Mouse (Mus musculus) left cerebral cortex, postnatal 25 days (tissue): Measurements from ENCODE around the gene Dazl. TPM values are rescaled to one million over a fixed set of nuclear protein-coding genes. Genes with fewer than 3 reads are reported as not detected.
"Not testable (repeated sequence)": the region's sequence is repeated elsewhere in the genome, so short reads cannot be mapped to it uniquely, and the experiment has no call there.

Experiments
- DNase-seq, 2 experiments: peaks; one replicate each; pipeline ENCODE4 v3.0.0; 2022; ENCODE audit warnings: low spot score in 2 of 2, mixed read lengths in 1 of 2
- intact Hi-C: fragments of 180-260 bp; cut with DNase I; formaldehyde crosslinking; loops from one replicate; pipeline ENCODE4 v1.15.1; 2025
- total RNA-seq, 2 experiments: library from RNA; stranded (reverse); gene quantifications; 2 replicates each; pipeline ENCODE4 v1.2.3; 2021

The Dazl gene
- total RNA-seq, 2 experiments from 2014 or later: 3.8 to 4.5 TPM

DNA sequence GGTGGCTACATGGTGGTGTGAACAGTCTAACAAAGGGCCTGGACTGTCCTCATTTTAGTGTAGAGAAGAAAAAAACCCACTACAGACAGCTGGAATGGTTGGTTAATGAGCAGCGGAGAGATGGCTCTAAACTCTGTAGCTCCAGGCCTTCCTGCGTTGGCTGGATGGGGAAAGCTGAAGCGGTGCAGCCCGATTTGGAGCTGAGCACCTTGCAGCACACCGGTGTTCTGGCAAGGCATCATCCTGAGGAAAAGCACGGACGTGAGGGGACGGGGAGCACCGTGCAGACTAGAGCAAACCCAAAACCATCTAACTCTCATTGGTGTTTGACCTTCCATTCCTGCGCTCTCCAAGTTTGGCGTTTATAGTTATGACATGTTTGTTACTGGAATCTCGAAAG, 1.3 kb upstream of the Dazl start:
- intact Hi-C loops: loop anchor here (5.0 to 10.0 kb wide), 4 partner anchors 113 to 680 kb away; no protein-coding TSS in a partner anchor
- DNase-seq: no peak

DNA sequence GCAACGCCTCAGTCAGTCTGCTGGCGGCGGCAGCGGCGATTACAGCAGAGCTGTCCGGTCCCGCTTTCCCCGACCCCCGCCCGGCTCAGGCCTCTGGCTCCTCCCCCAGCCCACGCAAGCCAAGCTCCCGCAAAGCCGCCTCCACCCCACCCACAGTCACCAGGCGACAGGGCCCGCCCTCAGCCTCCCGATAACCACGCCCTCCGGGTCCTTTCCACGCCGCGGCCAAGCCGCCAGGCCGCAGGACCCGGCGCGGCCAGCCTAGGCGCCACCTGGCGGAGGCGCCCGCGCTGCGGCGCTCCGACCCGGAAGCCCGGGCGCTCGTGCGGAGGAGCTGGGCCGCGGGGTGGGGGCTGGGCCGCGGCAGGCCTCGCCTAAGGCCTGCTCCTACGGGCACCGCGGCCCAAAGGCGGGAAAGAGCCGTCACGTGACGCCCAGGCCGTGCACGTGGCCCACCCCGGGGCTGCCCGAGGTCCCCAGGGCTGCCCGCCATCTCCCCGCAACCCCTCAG, 720 bp downstream of the Dazl start:
- DNase-seq: peak; percentile 72 to 80
- intact Hi-C loops: loop anchor here (1.0 to 10.0 kb wide), 6 partner anchors 115 to 682 kb away; partner anchors contain the start of gene Plcl2

DNA sequence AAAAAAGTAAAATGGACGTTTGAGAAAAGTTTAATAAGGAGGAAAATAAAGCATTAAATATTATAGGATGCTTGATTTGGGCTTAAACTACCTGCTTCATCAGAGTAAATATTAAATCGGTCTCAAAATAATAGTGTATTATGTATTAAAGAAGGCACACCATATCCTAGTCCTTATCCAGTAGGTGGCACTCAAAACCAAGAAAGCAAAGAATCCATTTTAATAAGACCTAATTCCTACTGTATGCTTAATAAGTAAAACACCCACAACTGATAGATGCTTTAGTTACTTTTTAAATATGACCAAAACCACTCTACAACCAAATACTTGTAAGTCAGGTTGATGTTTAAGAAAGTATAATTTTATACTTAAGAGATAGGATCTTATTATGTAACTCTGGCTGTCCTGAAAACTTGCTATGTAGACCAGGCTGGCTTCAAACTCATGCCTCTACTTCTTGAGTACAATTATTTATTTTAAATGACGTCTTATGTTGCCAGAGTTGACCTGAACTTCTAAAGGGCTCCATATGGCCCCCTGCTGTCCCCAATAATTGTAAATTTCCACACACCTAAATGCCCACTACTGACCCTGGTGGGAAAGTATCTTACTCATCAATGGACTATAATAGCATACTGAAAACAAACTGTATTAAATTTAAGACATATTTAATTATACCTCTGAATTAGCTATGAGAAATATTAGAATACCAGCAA, 1.8 kb downstream of the Dazl start:
- peak in 1 of 2 experiments; percentile 28 for DNase-seq
- intact Hi-C loops: loop anchor here (1.0 to 10.0 kb wide), 6 partner anchors 116 to 683 kb away; partner anchors contain the start of gene Plcl2

DNA sequence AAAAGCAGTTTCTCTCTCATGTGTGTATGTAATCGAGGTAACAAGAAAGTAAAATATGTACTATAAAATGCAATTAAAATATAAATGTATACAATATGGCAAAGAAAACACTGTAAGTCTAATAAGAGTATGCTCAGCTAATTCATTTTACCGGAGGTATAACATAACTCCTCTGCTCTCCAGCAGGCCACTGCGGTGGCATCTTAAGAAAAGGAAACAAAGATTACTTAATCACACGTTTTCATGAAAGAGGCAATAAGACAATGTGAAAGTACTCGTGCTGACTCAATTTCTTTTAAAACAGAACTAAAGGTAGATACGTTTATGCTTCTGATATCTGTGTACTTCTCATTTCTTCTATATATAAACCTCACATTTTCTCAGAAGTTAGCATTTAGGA, 8.6 kb downstream of the Dazl start:
- DNase-seq: no peak
- intact Hi-C loops: no loop called here

DNA sequence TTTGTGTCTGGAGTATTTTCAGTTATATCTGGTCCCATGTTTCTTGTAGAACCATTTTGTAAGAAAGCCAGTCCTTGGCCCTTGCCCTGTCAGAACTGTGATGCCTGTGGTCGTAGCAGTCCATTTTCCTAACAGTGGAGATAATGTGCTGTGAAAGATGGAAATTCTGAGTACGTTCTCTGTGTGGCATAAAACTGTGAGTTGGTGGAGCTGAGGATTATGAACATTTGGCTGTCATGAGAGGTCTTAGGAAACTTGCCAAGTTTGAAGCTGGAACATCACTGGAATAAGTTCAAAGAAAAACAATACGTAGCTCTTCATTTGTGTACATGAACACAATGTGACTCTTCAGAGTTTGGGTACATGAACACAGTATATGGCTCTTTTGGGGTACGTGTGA, 31.8 kb downstream of the Dazl start:
- intact Hi-C loops: not testable (repeated sequence)

DNA sequence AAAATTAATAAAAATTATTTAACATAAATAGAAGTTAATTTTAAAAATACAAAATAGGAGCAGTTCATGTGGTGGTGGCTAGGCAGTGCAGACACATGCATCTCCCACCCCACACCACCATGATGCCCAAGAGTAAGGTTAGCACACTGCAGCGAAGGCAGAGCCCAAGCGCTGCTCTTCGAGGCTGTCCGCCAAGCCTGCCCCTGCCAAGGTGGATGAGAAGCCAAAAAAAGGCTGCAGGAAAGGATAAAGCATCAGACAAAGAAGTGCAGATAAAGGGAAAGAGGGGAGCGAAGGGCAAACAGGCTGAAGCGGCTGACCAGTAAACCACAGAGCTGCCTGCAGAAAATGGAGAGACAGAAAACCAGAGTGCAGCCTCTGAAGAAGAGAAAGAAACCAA, 32.6 kb downstream of the Dazl start:
- no peak for DNase-seq
- intact Hi-C loops: no loop called here

More for the DNA sequence above, 31.8 kb downstream of the Dazl start:
- DNase-seq: not testable (repeated sequence)

DNA sequence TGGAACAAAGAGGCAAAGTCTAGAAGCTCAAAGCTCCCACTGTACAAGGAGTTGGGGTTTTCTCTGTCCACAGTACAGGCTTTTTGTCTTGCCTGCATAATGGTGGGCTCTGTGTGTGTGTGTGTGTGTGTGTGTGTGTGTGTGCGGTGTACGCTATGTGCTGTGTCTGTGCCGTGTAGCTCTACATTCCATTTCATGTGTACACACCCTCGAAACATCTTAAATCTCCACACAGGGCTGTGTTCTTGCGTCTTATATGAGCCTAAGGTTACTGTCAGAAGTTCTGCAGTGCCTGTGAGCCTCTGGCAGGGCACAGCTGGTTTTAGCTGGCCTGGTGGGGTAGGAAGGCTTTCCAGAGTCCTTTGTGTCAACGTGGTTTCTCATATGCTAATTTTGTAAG, 46.8 kb downstream of the Dazl start:
- intact Hi-C loops: no loop called here
- no peak for DNase-seq

DNA sequence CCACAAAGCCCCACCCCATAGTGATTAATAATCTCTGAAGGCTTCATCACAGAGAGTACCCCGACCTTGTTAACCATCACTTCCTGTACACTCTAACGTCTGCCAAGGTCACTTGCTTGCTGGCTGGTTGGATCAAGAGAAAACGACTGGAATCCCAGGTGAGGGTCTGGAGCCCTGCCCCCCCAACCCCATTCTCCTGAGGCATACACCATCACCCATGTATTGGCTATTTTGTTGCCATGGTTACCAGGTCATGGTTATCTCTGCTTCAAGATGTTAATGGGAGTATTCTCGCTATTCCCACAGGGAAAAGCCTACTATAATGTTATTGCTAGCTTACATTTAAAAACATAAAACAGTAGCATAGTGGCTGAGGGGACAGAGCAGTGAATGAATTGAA, 48.8 kb downstream of the Dazl start:
- intact Hi-C loops: no loop called here
- DNase-seq: no peak

DNA sequence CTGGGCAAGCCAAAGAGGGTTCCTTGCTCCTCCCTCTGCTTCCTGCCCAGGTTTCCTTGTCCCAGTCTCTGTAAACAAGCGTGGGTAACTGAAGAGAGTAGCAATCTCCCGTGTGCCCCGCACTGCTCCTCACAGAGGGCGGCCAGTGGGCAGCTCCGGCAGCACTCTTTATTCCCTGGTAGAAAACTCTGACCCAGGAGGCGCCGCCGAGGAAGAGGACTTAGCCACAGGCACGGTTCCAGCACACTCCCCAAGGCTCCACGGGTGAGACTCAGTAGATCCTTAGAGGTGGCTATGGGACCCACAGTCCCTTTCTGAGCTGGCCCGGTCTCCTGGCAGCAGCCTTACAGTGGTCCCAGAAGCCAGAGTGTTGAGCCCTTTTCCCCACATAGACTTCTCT, 50.1 kb downstream of the Dazl start:
- no peak for DNase-seq
- intact Hi-C loops: no loop called here

DNA sequence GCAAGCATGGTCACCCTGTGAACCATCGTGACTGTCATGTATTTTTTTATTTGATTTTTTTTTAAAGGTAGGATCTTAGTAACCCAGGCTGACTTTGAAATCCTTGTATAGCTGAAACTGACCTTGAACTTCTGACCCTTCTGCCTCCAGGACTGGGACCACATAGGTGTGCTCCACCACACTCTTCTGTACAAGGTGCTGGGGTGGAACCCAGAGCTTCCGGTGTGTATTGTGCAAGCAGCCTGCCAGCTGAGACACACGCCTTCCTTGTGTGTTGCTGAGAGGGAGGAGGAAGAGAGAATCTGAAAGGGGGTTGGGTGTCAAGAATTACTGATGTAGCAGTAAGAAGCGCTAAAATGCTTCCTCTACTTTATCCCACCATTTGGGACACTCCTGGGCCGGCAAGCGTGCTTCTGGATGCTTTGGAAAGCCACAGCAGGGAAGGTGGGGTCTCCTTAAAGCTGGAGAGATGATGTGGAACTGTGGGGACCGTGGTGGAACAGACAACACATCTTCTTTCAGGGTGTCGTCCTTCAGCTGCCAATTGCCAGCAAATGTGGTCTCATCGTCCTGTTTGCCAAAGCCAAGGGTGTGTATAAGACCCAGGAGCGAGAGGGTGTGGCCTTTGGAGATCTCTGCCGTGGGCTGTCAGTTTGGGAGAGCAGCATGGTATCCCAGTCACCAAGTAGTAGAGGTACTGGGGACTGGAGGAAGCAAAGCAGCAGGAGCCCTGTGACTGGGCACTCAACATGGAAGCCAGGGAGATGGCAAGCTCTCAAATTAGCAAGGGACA, 55.4 kb downstream of the Dazl start:
- intact Hi-C loops: loop anchor here (1.0 to 2.0 kb wide), 3 partner anchors 270 to 301 kb away; no protein-coding TSS in a partner anchor
- DNase-seq: no peak

DNA sequence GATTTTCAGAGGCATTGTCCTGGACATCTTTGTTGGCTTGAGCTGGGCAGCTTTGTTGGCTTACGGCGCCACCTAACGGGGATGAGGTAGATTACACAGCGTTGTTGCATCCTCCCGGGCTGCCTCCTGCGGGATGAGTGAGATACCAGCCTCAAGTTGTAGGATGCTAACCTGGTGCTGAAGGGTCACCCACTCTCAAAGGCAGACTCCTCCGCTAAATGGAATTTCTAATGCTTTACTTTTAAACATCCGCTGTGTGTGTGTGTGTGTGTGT, 56.1 kb downstream of the Dazl start:
- intact Hi-C loops: loop anchor here (1.0 to 2.0 kb wide), 3 partner anchors 269 to 301 kb away; no protein-coding TSS in a partner anchor
- peak; percentile 88 to 89 for DNase-seq

DNA sequence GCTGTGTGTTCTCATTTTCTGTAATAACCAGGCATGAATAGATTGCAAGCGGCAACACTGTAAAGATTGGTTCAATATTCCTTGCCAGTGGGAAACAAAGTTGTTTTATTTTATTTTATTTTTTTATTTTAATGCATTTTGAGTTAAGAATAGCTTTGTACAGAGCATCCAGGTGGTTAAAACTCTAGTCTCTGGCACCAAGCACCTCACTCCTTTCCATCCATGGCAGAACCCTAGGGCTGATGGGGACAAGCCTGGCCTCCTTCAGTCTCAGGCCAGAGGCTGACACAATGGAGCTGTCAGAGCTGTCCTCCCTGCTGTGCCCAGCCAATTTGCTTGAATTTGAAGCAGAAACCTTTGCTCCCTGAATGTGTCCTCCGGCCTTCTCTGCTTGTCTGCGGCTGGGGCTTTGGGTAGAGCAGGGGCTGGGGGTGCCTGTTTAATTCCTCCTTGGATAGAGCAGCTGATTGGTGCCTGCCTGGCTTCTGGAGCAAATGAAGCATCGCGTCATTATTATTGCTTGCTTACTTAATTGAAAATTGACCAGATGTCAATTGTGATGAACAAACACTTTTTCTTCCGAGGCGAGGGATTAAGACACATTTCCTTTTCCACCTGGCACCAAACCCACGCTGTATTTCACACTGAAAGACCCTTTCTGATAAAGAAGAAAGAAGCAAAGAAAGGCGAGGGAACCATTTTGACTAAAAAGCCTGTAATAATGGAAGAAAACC, 56.6 kb downstream of the Dazl start:
- intact Hi-C loops: loop anchor here (1.0 to 2.0 kb wide), 3 partner anchors 269 to 300 kb away; no protein-coding TSS in a partner anchor
- no peak for DNase-seq

DNA sequence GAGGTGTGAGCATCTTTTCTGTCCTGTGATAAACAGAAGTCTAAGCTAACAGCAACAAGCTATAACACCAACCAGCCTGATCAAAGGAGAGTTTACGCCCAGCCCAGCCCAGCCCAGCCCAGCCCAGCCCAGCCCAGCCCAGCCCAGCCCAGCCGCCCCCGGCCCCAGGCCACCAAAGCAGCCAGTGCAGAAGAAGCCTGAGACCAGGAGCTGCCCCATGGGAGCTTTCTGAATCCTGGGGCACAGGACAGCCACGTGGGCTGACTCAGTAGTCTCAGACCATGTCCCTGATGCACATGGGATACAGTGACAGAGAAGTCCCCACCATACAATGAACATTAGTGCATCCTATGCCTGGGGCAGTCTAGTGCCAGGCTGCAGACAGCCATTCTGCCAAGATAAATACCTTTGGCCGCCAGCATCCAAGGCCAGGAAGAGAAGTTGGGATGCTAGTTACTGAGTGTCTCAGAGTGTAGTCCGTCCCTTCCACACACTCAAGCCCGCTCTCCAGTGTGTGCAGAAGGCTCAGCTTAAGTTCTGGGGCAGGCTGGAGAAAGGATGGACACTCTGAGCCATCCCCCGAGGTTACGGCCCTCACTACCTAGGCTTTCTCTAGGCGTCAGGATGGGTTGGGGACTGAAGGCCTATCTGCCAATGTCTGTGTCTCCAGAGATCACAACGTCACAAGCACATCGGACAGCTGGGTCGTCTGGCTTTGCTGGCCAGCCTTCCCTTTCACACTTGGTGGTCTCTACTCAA, 57.3 kb downstream of the Dazl start:
- no peak for DNase-seq

DNA sequence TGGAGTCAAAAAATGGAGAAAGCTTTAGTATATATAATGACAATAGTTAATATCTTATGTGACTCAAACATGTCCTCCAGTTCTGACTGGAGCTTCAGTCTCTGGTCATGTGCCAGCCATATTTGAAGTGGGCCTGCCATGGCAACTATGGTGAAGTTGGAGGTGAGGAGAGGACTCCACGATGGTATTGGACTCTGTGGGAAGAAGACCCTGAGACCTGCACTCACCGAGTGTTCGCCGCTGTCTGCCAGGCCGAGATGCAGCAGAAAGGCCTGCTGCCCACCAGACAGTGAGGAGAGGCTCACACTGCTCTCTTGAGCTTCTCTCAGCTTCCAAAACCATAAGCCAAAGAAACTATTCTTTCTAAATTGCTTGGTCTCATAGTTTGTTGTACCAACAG, 59.5 kb downstream of the Dazl start:
- DNase-seq: no peak
- intact Hi-C loops: no loop called here

More for the DNA sequence above, 57.3 kb downstream of the Dazl start:
- intact Hi-C loops: loop anchor here (2.0 kb wide), 1 partner anchor 299 kb away; no protein-coding TSS in a partner anchor

DNA sequence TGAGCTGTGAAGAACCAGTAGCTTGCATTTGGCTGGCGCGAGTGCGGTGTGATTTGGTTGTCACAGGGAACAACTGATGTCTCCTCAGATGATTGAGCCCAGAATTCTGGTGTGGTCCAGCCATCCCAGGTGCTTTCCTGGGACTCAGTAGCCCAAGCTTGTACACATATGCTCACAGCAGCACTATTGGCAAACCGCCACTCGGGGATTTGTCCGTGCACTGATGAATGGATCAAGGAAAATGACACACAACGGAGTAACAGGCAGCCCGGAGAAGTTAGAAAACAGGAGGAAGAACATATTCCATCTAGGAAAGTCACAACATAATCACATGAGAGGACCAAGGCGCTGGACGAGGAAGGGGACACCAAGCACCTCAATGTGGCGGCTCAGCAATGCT, 60.6 kb downstream of the Dazl start:
- DNase-seq: no peak
- intact Hi-C loops: no loop called here

DNA sequence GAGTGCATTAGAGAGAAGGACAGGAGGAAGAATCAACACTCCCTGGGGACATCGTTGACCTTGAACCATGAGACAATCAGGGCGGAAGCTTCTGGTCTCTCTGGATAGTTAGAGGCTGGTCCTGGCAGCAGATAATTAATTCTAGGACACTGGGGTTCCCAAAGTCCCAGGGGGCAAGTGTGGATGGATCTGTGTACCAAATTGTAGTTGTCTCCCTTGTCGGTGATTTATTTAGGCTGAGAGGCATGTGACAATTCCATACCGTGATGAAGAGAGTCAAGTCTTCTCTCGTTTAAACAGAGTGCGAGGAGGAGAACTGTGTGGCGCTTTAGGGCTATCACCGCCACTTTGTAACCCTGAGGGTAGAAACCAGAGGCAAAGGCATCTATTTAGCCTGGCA, 62.2 kb downstream of the Dazl start:
- intact Hi-C loops: no loop called here
- DNase-seq: no peak

DNA sequence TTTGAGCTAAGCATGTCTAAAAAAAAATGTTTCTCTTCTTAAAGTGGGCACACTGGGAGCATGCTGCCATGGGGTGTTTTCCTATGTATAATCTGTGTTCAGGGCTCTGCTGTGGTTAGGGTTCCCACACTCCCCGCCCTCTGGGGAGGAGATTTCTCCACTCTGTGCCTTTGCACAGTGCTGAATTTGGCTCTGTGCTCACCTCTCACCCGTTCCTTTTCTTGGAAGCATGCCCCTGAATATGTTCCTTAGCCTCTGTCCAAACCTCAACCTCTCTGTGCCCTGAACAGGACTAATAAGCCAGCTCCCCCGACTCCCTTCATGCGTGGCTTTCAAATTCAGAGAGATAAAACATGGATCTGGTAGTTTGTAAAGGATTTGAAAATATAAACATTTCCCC, 63.9 kb downstream of the Dazl start:
- no peak for DNase-seq
- intact Hi-C loops: no loop called here
